In the genomic region with DNA sequence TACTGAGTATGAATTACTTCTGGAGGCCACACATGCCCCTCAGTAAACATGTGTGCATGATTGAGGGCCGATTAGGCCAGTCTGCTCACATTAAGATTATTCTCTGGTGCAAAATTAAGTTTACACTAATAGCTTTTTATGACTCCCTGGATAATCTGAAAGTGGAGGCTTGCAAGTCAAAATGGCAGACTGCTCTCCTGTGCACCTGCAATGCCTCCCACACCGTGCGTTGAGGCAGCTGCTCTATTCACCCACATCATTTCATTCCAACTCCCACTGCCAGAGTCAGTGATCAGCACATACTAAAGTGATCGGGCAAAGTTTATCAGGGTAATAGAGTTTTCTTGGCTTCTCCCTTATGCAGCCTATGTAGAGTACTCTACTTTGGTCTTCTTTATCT, we compare ENCODE assay signal across 34 mouse cellular contexts.
"Had no signal": no experiment of that assay in that cellular context is flagged by ENCODE, and none has a peak within 500 bp of the region (broad histone marks: within the 10 kb centered on the region; RNA-seq: fewer than 3 reads in every experiment).

No protein-coding gene starts in this region.

- H3K9me3 ChIP-seq: heart, embryonic 10.5 days; heart, embryonic 12.5 days; heart, embryonic 13.5 days; heart, embryonic 15.5 days; hindbrain, embryonic 10.5 days; hindbrain, embryonic 12.5 days; hindbrain, embryonic 13.5 days; hindbrain, embryonic 15.5 days; intestine, embryonic 15.5 days; kidney, embryonic 15.5 days had no signal

- H3K9ac ChIP-seq: heart, embryonic 12.5 days; heart, embryonic 13.5 days; heart, embryonic 15.5 days; hindbrain, embryonic 12.5 days; hindbrain, embryonic 13.5 days; hindbrain, embryonic 14.5 days; hindbrain, embryonic 15.5 days; intestine, embryonic 15.5 days; kidney, embryonic 15.5 days had no signal

- H3K4me1 ChIP-seq: heart, embryonic 10.5 days; heart, embryonic 12.5 days; heart, embryonic 13.5 days; heart, embryonic 15.5 days; hindbrain, embryonic 10.5 days; hindbrain, embryonic 12.5 days; hindbrain, embryonic 13.5 days; hindbrain, embryonic 15.5 days; intestine, embryonic 15.5 days; kidney, embryonic 15.5 days had no signal

- DNase-seq: heart, postnatal 10 days; heart, postnatal 14 days; heart, postnatal 36 days; heart, postnatal 4 days; kidney, adult 11 months; kidney, adult 18-20 months; kidney, adult 2 months; kidney, adult 8-10 months; kidney, postnatal 10 days; kidney, postnatal 14 days; kidney, postnatal 25 days; kidney, postnatal 36 days; kidney, postnatal 4 days; layer of hippocampus, adult 9-11 months; layer of hippocampus, postnatal 36 days had no signal

- H3K27ac ChIP-seq: heart, embryonic 10.5 days; heart, embryonic 13.5 days; heart, embryonic 15.5 days; hindbrain, embryonic 10.5 days; hindbrain, embryonic 12.5 days; hindbrain, embryonic 13.5 days; hindbrain, embryonic 14.5 days; hindbrain, embryonic 15.5 days; hindbrain, postnatal 0 days; intestine, embryonic 15.5 days; kidney, embryonic 15.5 days; kidney, postnatal 0 days; layer of hippocampus, adult 2 months had no signal

- ATAC-seq: hindbrain, embryonic 16.5 days; hindbrain, postnatal 0 days; inflammation-experienced regulatory T-cells, adult 6 months; intestine, embryonic 15.5 days; intestine, embryonic 16.5 days; intestine, postnatal 0 days had no signal

- H3K4me3 ChIP-seq: heart, embryonic 10.5 days; heart, embryonic 12.5 days; heart, embryonic 13.5 days; heart, embryonic 15.5 days; hindbrain, embryonic 10.5 days; hindbrain, embryonic 12.5 days; hindbrain, embryonic 13.5 days; hindbrain, embryonic 15.5 days; intestine, embryonic 15.5 days; kidney, embryonic 15.5 days; layer of hippocampus, adult 2 months had no signal

- H3K27me3 ChIP-seq: heart, embryonic 12.5 days; heart, embryonic 13.5 days; heart, embryonic 15.5 days; hindbrain, embryonic 12.5 days; hindbrain, embryonic 13.5 days; hindbrain, embryonic 15.5 days; intestine, embryonic 15.5 days; kidney, embryonic 15.5 days had no signal

- H3K4me2 ChIP-seq: heart, embryonic 11.5 days; heart, embryonic 12.5 days; heart, embryonic 13.5 days; heart, embryonic 15.5 days; hindbrain, embryonic 12.5 days; hindbrain, embryonic 13.5 days; hindbrain, embryonic 14.5 days; hindbrain, embryonic 15.5 days; intestine, embryonic 15.5 days; kidney, embryonic 15.5 days had no signal

- H3K36me3 ChIP-seq: heart, embryonic 10.5 days; heart, embryonic 12.5 days; heart, embryonic 13.5 days; heart, embryonic 15.5 days; hindbrain, embryonic 10.5 days; hindbrain, embryonic 12.5 days; hindbrain, embryonic 13.5 days; hindbrain, embryonic 15.5 days; intestine, embryonic 15.5 days; kidney, embryonic 15.5 days had no signal
